Mouse (Mus musculus): ENCODE measurements around the gene Prf1. TPM values are rescaled to one million over a fixed set of nuclear protein-coding genes. Genes with fewer than 3 reads are reported as not detected.

The Prf1 gene
- polyA plus RNA-seq, 1 experiment: 1.3 TPM

- TF ChIP-seq POLR2A (IDR thresholded peaks at IDR 0.05; ENCODE audit: low read depth, low read length) (no peak), CTCF (IDR thresholded peaks at IDR 0.05; ENCODE audit: extremely low read depth, insufficient read length, insufficient replicate concordance, low read depth, low read length) (no peak)
- Histone ChIP-seq H3K36me3 (ENCODE audit: control insufficient read depth, insufficient read depth, low read length) (no peaks in the 10 kb centered on the region), H3K4me1 (ENCODE audit: control insufficient read depth, insufficient read depth, insufficient read length, low read length) (no peaks in the 10 kb centered on the region), H3K4me3 (ENCODE audit: low read depth, low read length) (no peak overlapping the region), H3K27ac (ENCODE audit: insufficient read depth, low read depth, low read length) (no peak overlapping the region), H3K27me3 (ENCODE audit: control insufficient read depth, insufficient read depth, low read length) (no peaks in the 10 kb centered on the region)
- 92% methylated on average over 3 of the region's 3 CpGs for WGBS
Observed at GRCm38 (mm10) chr10:61318527-61318926, 20.9 kb downstream of the Prf1 start.

GRCm38 (mm10) chr10:61324717-61325116, 27.1 kb downstream of the Prf1 start:
- H3K27ac ChIP-seq (ENCODE audit: insufficient read depth, low read depth, low read length): no peak overlapping the region
- WGBS: 73% methylated on average over 8 of the region's 8 CpGs
- TF ChIP-seq CTCF (IDR thresholded peaks at IDR 0.05; ENCODE audit: extremely low read depth, insufficient read length, insufficient replicate concordance, low read depth, low read length) (no peak), POLR2A (IDR thresholded peaks at IDR 0.05; ENCODE audit: low read depth, low read length) (no peak)

GRCm38 (mm10) chr10:61325782-61326328, 28.2 kb downstream of the Prf1 start:
- Histone ChIP-seq H3K27ac (ENCODE audit: insufficient read depth, low read depth, low read length) (no peak overlapping the region), H3K4me3 (ENCODE audit: low read depth, low read length) (no peak overlapping the region), H3K4me1 (ENCODE audit: control insufficient read depth, insufficient read depth, insufficient read length, low read length) (no peaks in the 10 kb centered on the region; the same call in 1 of the 2 replicates), H3K27me3 (ENCODE audit: control insufficient read depth, insufficient read depth, low read length) (no peaks in the 10 kb centered on the region), H3K36me3 (ENCODE audit: control insufficient read depth, insufficient read depth, low read length) (no peaks in the 10 kb centered on the region)
- WGBS: 44% methylated on average over 9 of the region's 9 CpGs
- TF ChIP-seq POLR2A (IDR thresholded peaks at IDR 0.05; ENCODE audit: low read depth, low read length) (no peak), CTCF (IDR thresholded peaks at IDR 0.05; ENCODE audit: extremely low read depth, insufficient read length, insufficient replicate concordance, low read depth, low read length) (no peak)

More at GRCm38 (mm10) chr10:61324717-61325116, 27.1 kb downstream of the Prf1 start:
- H3K36me3 ChIP-seq (ENCODE audit: control insufficient read depth, insufficient read depth, low read length): no peaks in the 10 kb centered on the region
- no peak overlapping the region for H3K4me3 ChIP-seq (ENCODE audit: low read depth, low read length)
- H3K27me3 ChIP-seq (ENCODE audit: control insufficient read depth, insufficient read depth, low read length): no peaks in the 10 kb centered on the region
- H3K4me1 ChIP-seq (ENCODE audit: control insufficient read depth, insufficient read depth, insufficient read length, low read length): no peaks in the 10 kb centered on the region; the same call in 1 of the 2 replicates

DNA sequence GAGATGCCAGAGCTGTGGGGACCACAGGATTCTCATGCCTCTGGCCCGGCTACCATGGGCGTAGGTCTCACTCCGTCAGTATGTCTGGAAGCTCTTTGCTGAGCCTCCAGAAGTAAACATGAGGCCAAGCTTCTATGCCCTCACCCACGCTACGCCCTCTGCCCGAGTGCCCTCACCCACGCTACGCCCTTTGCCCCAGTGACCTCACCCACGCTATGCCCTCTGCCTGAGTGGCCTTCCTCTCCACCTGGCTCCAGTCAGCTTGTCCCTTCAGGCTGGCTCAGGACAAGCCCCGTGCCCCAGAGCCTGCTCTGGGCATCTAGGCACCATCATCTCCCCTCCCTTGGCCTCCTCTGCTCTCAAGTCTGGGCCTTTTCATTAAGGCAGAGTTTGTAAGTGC, 29.9 kb downstream of the Prf1 start:
- Histone ChIP-seq H3K4me3 (ENCODE audit: low read depth, low read length) (no peak overlapping the region), H3K27me3 (ENCODE audit: control insufficient read depth, insufficient read depth, low read length) (no peaks in the 10 kb centered on the region), H3K4me1 (ENCODE audit: control insufficient read depth, insufficient read depth, insufficient read length, low read length) (no peaks in the 10 kb centered on the region; the same call in 1 of the 2 replicates), H3K36me3 (ENCODE audit: control insufficient read depth, insufficient read depth, low read length) (no peaks in the 10 kb centered on the region), H3K27ac (ENCODE audit: insufficient read depth, low read depth, low read length) (no peak overlapping the region)
- TF ChIP-seq CTCF (IDR thresholded peaks at IDR 0.05; ENCODE audit: extremely low read depth, insufficient read length, insufficient replicate concordance, low read depth, low read length) (no peak), POLR2A (IDR thresholded peaks at IDR 0.05; ENCODE audit: low read depth, low read length) (no peak)
- 63% methylated on average over 10 of the region's 10 CpGs for WGBS

- no peaks in the 10 kb centered on the region for H3K27me3 ChIP-seq (ENCODE audit: control insufficient read depth, insufficient read depth, low read length)
- WGBS: 79% methylated on average over 7 of the region's 7 CpGs
- H3K4me1 ChIP-seq (ENCODE audit: control insufficient read depth, insufficient read depth, insufficient read length, low read length): no peaks in the 10 kb centered on the region; the same call in 1 of the 2 replicates
- TF ChIP-seq POLR2A (IDR thresholded peaks at IDR 0.05; ENCODE audit: low read depth, low read length): no peak
- TF ChIP-seq CTCF (IDR thresholded peaks at IDR 0.05; ENCODE audit: extremely low read depth, insufficient read length, insufficient replicate concordance, low read depth, low read length): no peak
- no peak overlapping the region for H3K4me3 ChIP-seq (ENCODE audit: low read depth, low read length)
- H3K36me3 ChIP-seq (ENCODE audit: control insufficient read depth, insufficient read depth, low read length): no peaks in the 10 kb centered on the region
- no peak overlapping the region for H3K27ac ChIP-seq (ENCODE audit: insufficient read depth, low read depth, low read length)
Observed at GRCm38 (mm10) chr10:61328927-61329326, 31.3 kb downstream of the Prf1 start.

DNA sequence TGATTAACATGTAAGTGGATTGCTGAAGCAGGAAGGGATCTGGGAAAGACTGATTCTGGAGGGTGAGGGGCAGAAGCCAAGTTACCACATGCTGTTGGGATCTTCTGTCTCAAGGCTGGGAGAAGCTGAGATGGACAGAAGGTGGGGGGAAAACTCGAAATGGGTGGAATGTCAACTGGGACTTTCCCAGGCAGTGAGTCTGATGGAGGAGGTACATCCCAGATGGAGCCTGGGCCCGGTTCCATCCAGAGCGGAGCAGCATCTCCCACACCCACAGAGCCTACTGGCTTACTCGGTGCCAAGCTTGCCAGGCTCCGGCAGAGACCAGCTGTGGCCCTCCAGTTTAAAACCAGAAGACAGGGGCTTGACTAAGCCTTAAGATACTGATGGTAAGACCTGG, 33.4 kb downstream of the Prf1 start:
- 65% methylated on average over 5 of the region's 5 CpGs for WGBS
- no peak for TF ChIP-seq POLR2A (IDR thresholded peaks at IDR 0.05; ENCODE audit: low read depth, low read length)
- TF ChIP-seq CTCF (IDR thresholded peaks at IDR 0.05; ENCODE audit: extremely low read depth, insufficient read length, insufficient replicate concordance, low read depth, low read length): no peak
- Histone ChIP-seq H3K27ac (ENCODE audit: insufficient read depth, low read depth, low read length) (no peak overlapping the region), H3K4me1 (ENCODE audit: control insufficient read depth, insufficient read depth, insufficient read length, low read length) (no peaks in the 10 kb centered on the region; the same call in 1 of the 2 replicates), H3K36me3 (ENCODE audit: control insufficient read depth, insufficient read depth, low read length) (no peaks in the 10 kb centered on the region), H3K27me3 (ENCODE audit: control insufficient read depth, insufficient read depth, low read length) (no peaks in the 10 kb centered on the region), H3K4me3 (ENCODE audit: low read depth, low read length) (no peak overlapping the region)

GRCm38 (mm10) chr10:61334545-61334944, 36.9 kb downstream of the Prf1 start:
- no peaks in the 10 kb centered on the region for H3K4me1 ChIP-seq (ENCODE audit: control insufficient read depth, insufficient read depth, insufficient read length, low read length)
- no peak overlapping the region for H3K4me3 ChIP-seq (ENCODE audit: low read depth, low read length)
- 78% methylated on average over 7 of the region's 7 CpGs for WGBS
- TF ChIP-seq CTCF (IDR thresholded peaks at IDR 0.05; ENCODE audit: extremely low read depth, insufficient read length, insufficient replicate concordance, low read depth, low read length): no peak
- no peak for TF ChIP-seq POLR2A (IDR thresholded peaks at IDR 0.05; ENCODE audit: low read depth, low read length)
- H3K27me3 ChIP-seq (ENCODE audit: control insufficient read depth, insufficient read depth, low read length): no peaks in the 10 kb centered on the region
- H3K36me3 ChIP-seq (ENCODE audit: control insufficient read depth, insufficient read depth, low read length): no peaks in the 10 kb centered on the region
- no peak overlapping the region for H3K27ac ChIP-seq (ENCODE audit: insufficient read depth, low read depth, low read length)

Measured in small intestine, adult 2 months (tissue).